Mouse (Mus musculus) CH12.LX (cell line): ENCODE results near the gene Olfr1290.

Experiments
- CTCF ChIP-seq, 2 experiments: IDR thresholded peaks in 1 of 2; conservative IDR thresholded peaks in 1 of 2; 2 replicates each; pipeline ENCODE4 v1.5.1; 2011 to 2012; ENCODE audit warnings: low read depth in 2 of 2, low read length in 2 of 2, improper control_type of control experiment in 1 of 2, inconsistent platforms in 1 of 2, mild to moderate bottlenecking in 1 of 2, moderate library complexity in 1 of 2
- E2F4 ChIP-seq: IDR thresholded peaks from 2 replicates; pipeline ENCODE4 v1.6.1; 2011; ENCODE audit warnings: low read depth, low read length, improper control_type of control experiment; ENCODE audit not compliant: insufficient replicate concordance
- ELF1 ChIP-seq: IDR thresholded peaks from 2 replicates; pipeline ENCODE4 v1.6.1; 2014; ENCODE audit warnings: low read depth, mild to moderate bottlenecking, inconsistent platforms, low read length, improper control_type of control experiment
- JUND ChIP-seq: conservative IDR thresholded peaks from 2 replicates; pipeline ENCODE4 v1.6.1; 2011; ENCODE audit warnings: low read depth, low read length, improper control_type of control experiment
- POLR2A ChIP-seq: IDR thresholded peaks from 2 replicates; pipeline ENCODE4 v1.6.1; 2011; ENCODE audit warnings: low read depth, mild to moderate bottlenecking, improper control_type of control experiment, low read length
- POLR2AphosphoS2 ChIP-seq: IDR thresholded peaks from 2 replicates; pipeline ENCODE4 v1.6.1; 2011; ENCODE audit warnings: low read depth, low read length, improper control_type of control experiment
- SMC3 ChIP-seq: IDR thresholded peaks from 2 replicates; pipeline ENCODE4 v1.6.1; 2011; ENCODE audit warnings: low read depth, low read length, improper control_type of control experiment

DNA sequence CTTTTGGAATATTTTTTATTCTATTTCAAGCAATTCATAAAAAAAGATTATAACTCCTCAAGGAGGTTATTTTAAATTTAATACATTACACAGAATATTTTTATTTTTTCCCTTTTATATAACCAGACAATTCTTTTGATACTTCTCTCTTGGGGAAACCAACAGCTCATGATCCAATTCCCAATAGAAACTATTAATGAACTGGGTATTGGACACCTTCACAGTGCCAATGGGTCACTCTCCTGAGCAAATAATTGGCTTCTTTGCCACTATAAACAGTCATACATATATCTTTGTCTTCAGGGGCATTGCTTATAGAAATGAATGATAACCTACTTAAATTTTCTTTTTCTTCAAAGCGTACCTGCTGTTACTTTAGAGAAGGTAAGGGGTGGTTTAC is 19.8 kb downstream of the Olfr1290 start, which contains the start of gene Olfr1288:
- TF ChIP-seq POLR2A, result no peak
- TF ChIP-seq E2F4, result no peak
- TF ChIP-seq CTCF (conservative IDR thresholded peaks at IDR 0.05 in 1 of 2, IDR thresholded peaks at IDR 0.05 in 1 of 2; ENCODE audit: low read depth in 2 of 2, low read length in 2 of 2), result no peak
- TF ChIP-seq SMC3, result no peak
- no peak for TF ChIP-seq ELF1
- TF ChIP-seq POLR2AphosphoS2, result no peak
- no peak for TF ChIP-seq JUND
